8 mouse cellular contexts compared by ENCODE assay signal in genomic region chr11:78023607-78024006, GRCm38 (mm10). TPM values are rescaled to one million over a fixed set of nuclear protein-coding genes. Genes with fewer than 3 reads are reported as not detected.
DNase-seq lines count a peak whose midpoint lies in the region; ATAC-seq and TF ChIP-seq lines count a peak whose summit lies in the region.

No protein-coding gene starts in this region.

- H3K4me3 ChIP-seq in forebrain, postnatal 0 days (ENCODE audit: low read depth, low read length), result no peak overlapping the region
- no peak overlapping the region for H3K4me3 ChIP-seq in forebrain, embryonic 16.5 days (replicated peaks; ENCODE audit: low read length)
- H3K4me3 ChIP-seq in midbrain, embryonic 14.5 days (replicated peaks; ENCODE audit: low read depth, low read length), result no peak overlapping the region
- H3K4me3 ChIP-seq in midbrain, embryonic 16.5 days (ENCODE audit: low read depth, low read length), result no peak overlapping the region

- 79% methylated on average over 8 of the region's 8 CpGs for WGBS in forebrain, postnatal 0 days
- WGBS in forebrain, embryonic 16.5 days, result 81% methylated on average over 8 of the region's 8 CpGs
- 81% methylated on average over 8 of the region's 8 CpGs for WGBS in midbrain, embryonic 14.5 days
- WGBS in midbrain, embryonic 16.5 days, result 84% methylated on average over 8 of the region's 8 CpGs

- ATAC-seq in forebrain, postnatal 0 days, result no peak
- no peak for ATAC-seq in forebrain, embryonic 16.5 days
- ATAC-seq in midbrain, embryonic 14.5 days (ENCODE audit: low FRiP score, low TSS enrichment), result no peak
- ATAC-seq in midbrain, embryonic 16.5 days, result no peak
- ATAC-seq in monocyte, adult 5-6 weeks (replicated peaks; ENCODE audit: insufficient number of reproducible peaks, low FRiP score, low TSS enrichment, poor library complexity, severe bottlenecking), result peak; percentile 49; the same call in 1 of the 2 replicates

- H3K9ac ChIP-seq in forebrain, postnatal 0 days, result no peak overlapping the region
- H3K9ac ChIP-seq in forebrain, embryonic 16.5 days (replicated peaks; ENCODE audit: low read depth, low read length), result no peak overlapping the region
- H3K9ac ChIP-seq in midbrain, embryonic 14.5 days (replicated peaks; ENCODE audit: low read length), result no peak overlapping the region
- no peak overlapping the region for H3K9ac ChIP-seq in midbrain, embryonic 16.5 days (ENCODE audit: low read depth, low read length)

- H3K27ac ChIP-seq in forebrain, postnatal 0 days (ENCODE audit: low read depth, low read length), result no peak overlapping the region
- no peak overlapping the region for H3K27ac ChIP-seq in forebrain, embryonic 16.5 days (ENCODE audit: low read length)
- H3K27ac ChIP-seq in midbrain, embryonic 14.5 days (replicated peaks; ENCODE audit: low read depth, low read length), result no peak overlapping the region
- no peak overlapping the region for H3K27ac ChIP-seq in midbrain, embryonic 16.5 days (ENCODE audit: low read length)

- intact Hi-C loops in left cerebral cortex, postnatal 36 days (cut with DNase I), result no loop called here

- peak; percentile 57 for TF ChIP-seq CTCF in forebrain, postnatal 0 days (IDR thresholded peaks at IDR 0.05; ENCODE audit: low read depth)

- no peaks in the 10 kb centered on the region for H3K9me3 ChIP-seq in forebrain, postnatal 0 days (ENCODE audit: low read length)
- H3K9me3 ChIP-seq in forebrain, embryonic 16.5 days (ENCODE audit: control insufficient read depth, low read length), result no peaks in the 10 kb centered on the region
- H3K9me3 ChIP-seq in midbrain, embryonic 14.5 days (ENCODE audit: control insufficient read depth, low read length), result no peaks in the 10 kb centered on the region
- H3K9me3 ChIP-seq in midbrain, embryonic 16.5 days (replicated peaks; ENCODE audit: control insufficient read depth, low read length, poor library complexity, severe bottlenecking), result no peaks in the 10 kb centered on the region

- DNase-seq in forebrain, postnatal 0 days, result peak; percentile 67
- DNase-seq in midbrain, embryonic 14.5 days, result peak; percentile 56
- DNase-seq in brain, adult 2 months (ENCODE audit: low read depth, low spot score), result peak; percentile 20
- DNase-seq in left cerebral cortex, postnatal 36 days (ENCODE audit: low spot score in 2 of 2), result no peak
- no peak for DNase-seq in gastrocnemius, adult 8-10 months (ENCODE audit: low spot score in 2 of 2)

- H3K4me1 ChIP-seq in forebrain, postnatal 0 days (ENCODE audit: insufficient read depth), result no peaks in the 10 kb centered on the region
- no peaks in the 10 kb centered on the region for H3K4me1 ChIP-seq in forebrain, embryonic 16.5 days (replicated peaks; ENCODE audit: control insufficient read depth, insufficient read depth, low read length)
- H3K4me1 ChIP-seq in midbrain, embryonic 14.5 days (ENCODE audit: control insufficient read depth, insufficient read depth, low read length), result no peaks in the 10 kb centered on the region
- H3K4me1 ChIP-seq in midbrain, embryonic 16.5 days (ENCODE audit: control insufficient read depth, insufficient read depth, low read length), result no peaks in the 10 kb centered on the region

- peaks cover 75% of the 10 kb centered on the region for H3K36me3 ChIP-seq in forebrain, postnatal 0 days (ENCODE audit: insufficient read depth)
- H3K36me3 ChIP-seq in forebrain, embryonic 16.5 days (ENCODE audit: control insufficient read depth, insufficient read depth), result peaks cover 57% of the 10 kb centered on the region
- peaks cover 89% of the 10 kb centered on the region for H3K36me3 ChIP-seq in midbrain, embryonic 14.5 days (ENCODE audit: control insufficient read depth, insufficient read depth, low read length)
- peaks cover 52% of the 10 kb centered on the region for H3K36me3 ChIP-seq in midbrain, embryonic 16.5 days (ENCODE audit: control insufficient read depth, insufficient read depth, low read length)

- no peaks in the 10 kb centered on the region for H3K27me3 ChIP-seq in forebrain, postnatal 0 days (ENCODE audit: insufficient read depth, low read length)
- no peaks in the 10 kb centered on the region for H3K27me3 ChIP-seq in forebrain, embryonic 16.5 days (replicated peaks; ENCODE audit: control insufficient read depth, insufficient read depth, low read length)
- no peaks in the 10 kb centered on the region for H3K27me3 ChIP-seq in midbrain, embryonic 14.5 days (ENCODE audit: control insufficient read depth, insufficient read depth, low read length)
- no peaks in the 10 kb centered on the region for H3K27me3 ChIP-seq in midbrain, embryonic 16.5 days (ENCODE audit: control insufficient read depth, insufficient read depth, low read depth, low read length)

- no peak overlapping the region for H3K4me2 ChIP-seq in forebrain, postnatal 0 days (ENCODE audit: low read depth)
- no peak overlapping the region for H3K4me2 ChIP-seq in forebrain, embryonic 16.5 days (ENCODE audit: low read length)
- no peak overlapping the region for H3K4me2 ChIP-seq in midbrain, embryonic 14.5 days (ENCODE audit: low read length)
- no peak overlapping the region for H3K4me2 ChIP-seq in midbrain, embryonic 16.5 days (ENCODE audit: low read length)

RNA-seq across cellular contexts. Expression of gene Dhrs13, which starts 8.5 kb away (rescaled TPM):
- 48.4 and 59.2 TPM in 2 replicates for total RNA-seq in forebrain, postnatal 0 days (2014; rRNA removed)
- polyA plus RNA-seq in forebrain, postnatal 0 days (2015; fragmentation: Nextera tagmentation; extraction: Ambion mirVana), result 40.5 and 48.4 TPM in 2 replicates
- 29.5 and 33.8 TPM in 2 replicates for polyA plus RNA-seq in forebrain, embryonic 16.5 days (2015; fragmentation: Nextera tagmentation; extraction: Ambion mirVana)
- 51.3 and 62.5 TPM in 2 replicates for polyA plus RNA-seq in midbrain, embryonic 14.5 days (2014; fragmentation: Nextera tagmentation; extraction: Ambion mirVana)
- polyA plus RNA-seq in midbrain, embryonic 16.5 days (2015; fragmentation: Nextera tagmentation; extraction: Ambion mirVana), result 50.5 and 53.3 TPM in 2 replicates
- 0.39 to 0.86 TPM in 2 of 3 replicates, not detected in the other for total RNA-seq in monocyte, adult 5-6 weeks (2017)
- 1 to 10 TPM; 7.2 to 8.0 TPM for total RNA-seq in left cerebral cortex, postnatal 36 days (2021)
- under 1 TPM; 0.63 to 0.99 (median 0.79) TPM for total RNA-seq in gastrocnemius, adult 8-10 months (2022)

RNA-seq across cellular contexts. Expression of gene Flot2, which starts 14.1 kb away (rescaled TPM):
- total RNA-seq in forebrain, postnatal 0 days (2014; rRNA removed), result 77.1 and 83.9 TPM in 2 replicates
- 101 and 105 TPM in 2 replicates for polyA plus RNA-seq in forebrain, postnatal 0 days (2015; fragmentation: Nextera tagmentation; extraction: Ambion mirVana)
- 101 and 106 TPM in 2 replicates for polyA plus RNA-seq in forebrain, embryonic 16.5 days (2015; fragmentation: Nextera tagmentation; extraction: Ambion mirVana)
- 57.4 and 64.8 TPM in 2 replicates for polyA plus RNA-seq in midbrain, embryonic 14.5 days (2014; fragmentation: Nextera tagmentation; extraction: Ambion mirVana)
- polyA plus RNA-seq in midbrain, embryonic 16.5 days (2015; fragmentation: Nextera tagmentation; extraction: Ambion mirVana), result 71.7 and 83.4 TPM in 2 replicates
- total RNA-seq in monocyte, adult 5-6 weeks (2017), result 18.5 to 34.4 TPM (median 28.9 TPM) in 3 replicates
- total RNA-seq in left cerebral cortex, postnatal 36 days (2021), result 100 to 1,000 TPM in 1 of 2 experiments, 10 to 100 TPM in 1; 89.5 to 103 TPM
- 10 to 100 TPM; 43.7 to 49.7 (median 48.6) TPM for total RNA-seq in gastrocnemius, adult 8-10 months (2022)

RNA-seq across cellular contexts. Expression of gene Phf12, which starts 41.1 kb away (rescaled TPM):
- 35.9 and 49.3 TPM in 2 replicates for total RNA-seq in forebrain, postnatal 0 days (2014; rRNA removed)
- polyA plus RNA-seq in forebrain, postnatal 0 days (2015; fragmentation: Nextera tagmentation; extraction: Ambion mirVana), result 6.2 and 9.1 TPM in 2 replicates
- polyA plus RNA-seq in forebrain, embryonic 16.5 days (2015; fragmentation: Nextera tagmentation; extraction: Ambion mirVana), result 20.6 and 23.0 TPM in 2 replicates
- 18.5 and 20.3 TPM in 2 replicates for polyA plus RNA-seq in midbrain, embryonic 14.5 days (2014; fragmentation: Nextera tagmentation; extraction: Ambion mirVana)
- 11.8 and 17.8 TPM in 2 replicates for polyA plus RNA-seq in midbrain, embryonic 16.5 days (2015; fragmentation: Nextera tagmentation; extraction: Ambion mirVana)
- 34.9 to 44.3 TPM (median 43.9 TPM) in 3 replicates for total RNA-seq in monocyte, adult 5-6 weeks (2017)
- total RNA-seq in left cerebral cortex, postnatal 36 days (2021), result 10 to 100 TPM; 51.7 to 63.6 TPM
- total RNA-seq in gastrocnemius, adult 8-10 months (2022), result 10 to 100 TPM; 13.1 to 15.1 (median 13.8) TPM

RNA-seq across cellular contexts. Expression of gene Eral1, which starts 56.6 kb away (rescaled TPM):
- 27.4 and 30.3 TPM in 2 replicates for total RNA-seq in forebrain, postnatal 0 days (2014; rRNA removed)
- 25.5 and 26.7 TPM in 2 replicates for polyA plus RNA-seq in forebrain, postnatal 0 days (2015; fragmentation: Nextera tagmentation; extraction: Ambion mirVana)
- polyA plus RNA-seq in forebrain, embryonic 16.5 days (2015; fragmentation: Nextera tagmentation; extraction: Ambion mirVana), result 34.2 and 34.3 TPM in 2 replicates
- polyA plus RNA-seq in midbrain, embryonic 14.5 days (2014; fragmentation: Nextera tagmentation; extraction: Ambion mirVana), result 33.2 and 35.8 TPM in 2 replicates
- 32.8 and 33.3 TPM in 2 replicates for polyA plus RNA-seq in midbrain, embryonic 16.5 days (2015; fragmentation: Nextera tagmentation; extraction: Ambion mirVana)
- total RNA-seq in monocyte, adult 5-6 weeks (2017), result 7.1 to 17.9 TPM (median 16.5 TPM) in 3 replicates
- total RNA-seq in left cerebral cortex, postnatal 36 days (2021), result 10 to 100 TPM; 18.9 to 19.1 TPM
- 10 to 100 TPM; 20.5 to 22.9 (median 22.6) TPM for total RNA-seq in gastrocnemius, adult 8-10 months (2022)

Comparison
In these comparisons a context has a peak if more than half of its experiments do, and no peak if none do; other contexts are left out.
1. DNase-seq: peak in forebrain, postnatal 0 days (single experiment), midbrain, embryonic 14.5 days (single experiment) and brain, adult 2 months (single experiment); none in left cerebral cortex, postnatal 36 days (0 of 2) and gastrocnemius, adult 8-10 months (0 of 2).